Mouse (Mus musculus): ENCODE results near the gene Rock2. TPM values are rescaled to one million over a fixed set of nuclear protein-coding genes. Genes with fewer than 3 reads are reported as not detected.

Gene Rock2
- polyA plus RNA-seq, 1 experiment from 2014 or later: 4.3 TPM

DNA sequence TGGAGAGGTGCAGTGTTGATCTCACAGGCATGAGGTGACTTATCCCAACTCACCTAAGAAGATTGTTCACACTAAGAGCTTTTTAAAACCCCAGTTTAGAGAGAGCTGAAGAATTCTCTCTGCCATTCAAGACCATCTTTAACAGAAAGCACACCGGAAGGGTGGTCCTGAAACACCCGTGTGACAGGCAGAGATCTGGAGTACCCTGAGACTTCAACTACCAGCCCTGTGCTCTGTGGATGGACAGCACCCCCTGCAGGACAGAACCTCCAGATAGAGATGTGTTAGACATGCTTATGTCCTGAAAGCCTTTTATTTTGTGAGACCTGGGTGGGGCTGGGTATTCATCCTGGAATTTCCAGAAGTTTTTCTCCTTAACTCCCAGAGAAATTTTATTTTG is 140.4 kb downstream of the Rock2 start:
- no peak overlapping the region for H3K27ac ChIP-seq (ENCODE audit: low read length)
- no peaks in the 10 kb centered on the region for H3K27me3 ChIP-seq (ENCODE audit: control insufficient read depth, insufficient read depth, low read depth, low read length)
- no peak overlapping the region for H3K9ac ChIP-seq (ENCODE audit: low read depth, low read length)
- ATAC-seq (ENCODE audit: low read depth): no peak
- H3K4me3 ChIP-seq (ENCODE audit: low read depth, low read length): no peak overlapping the region
- no peak overlapping the region for H3K4me2 ChIP-seq (ENCODE audit: low read depth, low read length)
- H3K9me3 ChIP-seq (replicated peaks; ENCODE audit: control insufficient read depth, low read length): no peaks in the 10 kb centered on the region
- no peaks in the 10 kb centered on the region for H3K4me1 ChIP-seq (ENCODE audit: control insufficient read depth, low read depth, low read length)
- 42% methylated on average over 2 of the region's 2 CpGs for WGBS (ENCODE audit: insufficient replicate concordance)
- no peaks in the 10 kb centered on the region for H3K36me3 ChIP-seq (ENCODE audit: control insufficient read depth, insufficient read depth)

DNA sequence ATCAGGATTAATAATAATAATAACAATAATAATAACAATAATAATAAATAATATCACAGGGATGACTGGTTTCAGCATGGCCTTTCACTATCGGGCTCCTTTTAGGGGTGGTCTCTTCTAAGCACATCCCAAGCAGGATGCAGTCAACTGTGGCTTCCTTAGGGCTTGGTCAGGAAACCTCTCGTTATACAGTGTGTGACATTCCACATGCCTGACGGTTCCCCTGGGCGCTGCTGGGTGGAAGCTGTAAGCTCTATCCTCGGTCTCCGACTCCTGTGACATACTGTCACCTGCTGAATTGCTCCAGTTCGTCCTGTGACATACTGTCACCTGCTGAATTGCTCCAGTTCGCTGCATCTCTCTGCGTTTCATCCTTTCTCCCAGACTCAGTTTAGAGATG is 141.8 kb downstream of the Rock2 start:
- no peak overlapping the region for H3K9ac ChIP-seq (ENCODE audit: low read depth, low read length)
- no peak overlapping the region for H3K4me2 ChIP-seq (ENCODE audit: low read depth, low read length)
- no peak overlapping the region for H3K27ac ChIP-seq (ENCODE audit: low read length)
- ATAC-seq (ENCODE audit: low read depth): no peak
- no peaks in the 10 kb centered on the region for H3K36me3 ChIP-seq (ENCODE audit: control insufficient read depth, insufficient read depth)
- H3K4me1 ChIP-seq (ENCODE audit: control insufficient read depth, low read depth, low read length): no peaks in the 10 kb centered on the region
- H3K4me3 ChIP-seq (ENCODE audit: low read depth, low read length): no peak overlapping the region
- no peaks in the 10 kb centered on the region for H3K9me3 ChIP-seq (replicated peaks; ENCODE audit: control insufficient read depth, low read length)
- H3K27me3 ChIP-seq (ENCODE audit: control insufficient read depth, insufficient read depth, low read depth, low read length): no peaks in the 10 kb centered on the region
- WGBS (ENCODE audit: insufficient replicate concordance): 44% methylated on average over 9 of the region's 9 CpGs

DNA sequence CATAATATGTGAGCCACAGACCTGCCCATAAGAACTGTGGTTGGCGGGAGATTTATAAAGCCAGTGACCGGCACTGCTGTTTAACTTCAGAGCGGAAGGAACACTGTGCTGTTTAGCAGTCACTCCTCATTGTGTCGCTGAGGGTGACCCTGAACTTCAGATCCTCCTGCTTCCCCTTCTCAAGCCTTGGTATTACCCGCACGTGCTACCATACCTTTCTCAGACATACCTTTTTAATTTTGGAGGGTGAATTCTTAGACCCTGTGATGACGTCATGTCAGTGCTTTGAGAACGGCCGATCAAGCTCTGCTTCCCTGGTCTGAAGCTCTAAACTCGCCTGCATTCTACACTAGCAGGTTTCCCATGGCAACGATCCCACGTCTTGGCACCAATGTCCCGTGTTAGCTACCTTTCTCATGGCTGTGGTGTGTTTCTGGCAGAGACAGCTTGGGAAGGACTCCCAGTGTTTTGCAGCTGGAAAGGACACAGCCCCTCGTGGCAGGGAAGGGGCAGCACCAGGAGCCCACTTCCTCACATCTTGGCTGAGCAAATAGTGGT is 142.4 kb downstream of the Rock2 start:
- Histone ChIP-seq H3K27ac (ENCODE audit: low read length) (no peak overlapping the region), H3K27me3 (ENCODE audit: control insufficient read depth, insufficient read depth, low read depth, low read length) (no peaks in the 10 kb centered on the region), H3K9me3 (replicated peaks; ENCODE audit: control insufficient read depth, low read length) (no peaks in the 10 kb centered on the region), H3K4me3 (ENCODE audit: low read depth, low read length) (no peak overlapping the region), H3K36me3 (ENCODE audit: control insufficient read depth, insufficient read depth) (no peaks in the 10 kb centered on the region), H3K4me1 (ENCODE audit: control insufficient read depth, low read depth, low read length) (no peaks in the 10 kb centered on the region), H3K4me2 (ENCODE audit: low read depth, low read length) (no peak overlapping the region), H3K9ac (ENCODE audit: low read depth, low read length) (no peak overlapping the region)
- WGBS (ENCODE audit: insufficient replicate concordance): 43% methylated on average over 14 of the region's 14 CpGs
- ATAC-seq (ENCODE audit: low read depth): no peak

Other genes with a start within 250 kb of the Rock2 start
- not detected in 2 replicates for gene Ntsr2, start 241.5 kb upstream of the Rock2 start, polyA plus RNA-seq (2015; fragmentation: Nextera tagmentation; extraction: Ambion mirVana)
- gene Greb1, start 94.0 kb upstream of the Rock2 start, polyA plus RNA-seq (2015; fragmentation: Nextera tagmentation; extraction: Ambion mirVana): 0.56 and 0.92 TPM in 2 replicates
- 12.3 and 13.8 TPM in 2 replicates for gene E2f6, start 83.9 kb upstream of the Rock2 start, polyA plus RNA-seq (2015; fragmentation: Nextera tagmentation; extraction: Ambion mirVana)
- gene Pqlc3, start 105.5 kb downstream of the Rock2 start, polyA plus RNA-seq (2015; fragmentation: Nextera tagmentation; extraction: Ambion mirVana): 4.3 and 5.9 TPM in 2 replicates
- gene 2410004P03Rik, start 116.8 kb downstream of the Rock2 start, polyA plus RNA-seq (2015; fragmentation: Nextera tagmentation; extraction: Ambion mirVana): 0.07 TPM in 1 of 2 replicates, not detected in the other

All from liver, embryonic 16.5 days (tissue).